ENCODE assay signal across 12 mouse cellular contexts in the genomic region with DNA sequence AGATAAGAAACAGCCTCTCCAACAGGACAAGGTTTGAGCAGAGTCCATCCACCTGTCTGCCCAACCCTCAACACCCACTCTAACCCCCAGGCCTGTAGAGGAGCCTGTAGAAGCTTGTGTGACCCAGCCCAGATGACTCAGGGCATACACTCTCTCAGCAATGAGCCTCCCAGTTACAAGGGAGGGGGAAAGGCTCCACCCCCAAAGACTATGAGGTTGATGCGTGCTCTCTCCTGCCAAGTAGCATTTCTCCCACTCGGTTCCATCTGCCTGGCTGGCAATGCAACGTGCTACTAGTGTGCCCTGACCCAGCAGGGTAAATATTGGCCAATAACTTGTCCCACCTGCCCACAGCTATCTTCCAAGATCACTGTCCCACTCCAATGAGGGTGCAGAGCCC. TPM values are rescaled to one million over a fixed set of nuclear protein-coding genes. Genes with fewer than 3 reads are reported as not detected.
A peak's percentile ranks its signal among the peaks of the same experiment; 100 is the strongest.
DNase-seq lines count a peak whose midpoint lies in the region; ATAC-seq and TF ChIP-seq lines count a peak whose summit lies in the region.
"Had no signal": no experiment of that assay in that cellular context is flagged by ENCODE, and none has a peak within 500 bp of the region (broad histone marks: within the 10 kb centered on the region; RNA-seq: fewer than 3 reads in every experiment).

No protein-coding gene starts in this region.

- DNase-seq in gastrocnemius, adult 2 months = no peak
- DNase-seq in gastrocnemius, adult 8-10 months (ENCODE audit: low spot score in 2 of 2) = no peak
- peak; percentile 63 for DNase-seq in midbrain, postnatal 0 days (ENCODE audit: low spot score)
- no peak for DNase-seq in midbrain, embryonic 14.5 days
- DNase-seq in cerebellum, postnatal 10 days = peak; percentile 93 to 95
- no peak for DNase-seq in gastrocnemius, postnatal 25 days
- no peak for DNase-seq in left cerebral cortex, adult 2 months (ENCODE audit: extremely low spot score in 1 of 2, low spot score in 2 of 2)
- DNase-seq: adrenal gland, postnatal 14 days; lung, embryonic 14.5 days had no signal

- H3K4me2 ChIP-seq in midbrain, postnatal 0 days (ENCODE audit: low read depth, low read length, poor library complexity, severe bottlenecking) = no peak overlapping the region
- no peak overlapping the region for H3K4me2 ChIP-seq in midbrain, embryonic 14.5 days (ENCODE audit: low read length)
- H3K4me2 ChIP-seq in stomach, embryonic 16.5 days (ENCODE audit: low read depth, low read length) = no peak overlapping the region
- H3K4me2 ChIP-seq: kidney, embryonic 15.5 days; lung, embryonic 14.5 days; midbrain, embryonic 13.5 days had no signal

- WGBS in midbrain, postnatal 0 days = 86% methylated on average over 3 of the region's 3 CpGs
- WGBS in midbrain, embryonic 14.5 days = 91% methylated on average over 3 of the region's 3 CpGs
- WGBS in stomach, embryonic 16.5 days = 51% methylated on average over 3 of the region's 3 CpGs

- H3K4me1 ChIP-seq in midbrain, postnatal 0 days (ENCODE audit: insufficient read depth, low read length) = no peaks in the 10 kb centered on the region
- no peaks in the 10 kb centered on the region for H3K4me1 ChIP-seq in midbrain, embryonic 14.5 days (ENCODE audit: control insufficient read depth, insufficient read depth, low read length)
- peaks cover 7% of the 10 kb centered on the region; the same call in 1 of the 2 replicates for H3K4me1 ChIP-seq in stomach, embryonic 16.5 days (ENCODE audit: control insufficient read depth, insufficient read depth, low read length)
- H3K4me1 ChIP-seq: midbrain, embryonic 13.5 days had no signal

- no peak overlapping the region for H3K9ac ChIP-seq in midbrain, postnatal 0 days (replicated peaks; ENCODE audit: low read length, poor library complexity, severe bottlenecking)
- no peak overlapping the region for H3K9ac ChIP-seq in midbrain, embryonic 14.5 days (replicated peaks; ENCODE audit: low read length)
- no peak overlapping the region for H3K9ac ChIP-seq in stomach, embryonic 16.5 days (ENCODE audit: low read length)
- H3K9ac ChIP-seq: kidney, embryonic 15.5 days; lung, embryonic 14.5 days; midbrain, embryonic 13.5 days had no signal

- no peak for ATAC-seq in midbrain, postnatal 0 days (ENCODE audit: low FRiP score)
- no peak for ATAC-seq in midbrain, embryonic 14.5 days (ENCODE audit: low FRiP score, low TSS enrichment)
- ATAC-seq in stomach, embryonic 16.5 days (ENCODE audit: insufficient read depth, low FRiP score) = peak; percentile 73
- ATAC-seq: midbrain, embryonic 13.5 days had no signal

- H3K36me3 ChIP-seq in midbrain, postnatal 0 days (ENCODE audit: insufficient read depth, low read length) = no peaks in the 10 kb centered on the region
- H3K36me3 ChIP-seq in midbrain, embryonic 14.5 days (ENCODE audit: control insufficient read depth, insufficient read depth, low read length) = no peaks in the 10 kb centered on the region
- no peaks in the 10 kb centered on the region for H3K36me3 ChIP-seq in stomach, embryonic 16.5 days (ENCODE audit: control insufficient read depth, insufficient read depth, low read length)
- H3K36me3 ChIP-seq: kidney, embryonic 15.5 days; midbrain, embryonic 13.5 days had no signal

- H3K9me3 ChIP-seq in midbrain, postnatal 0 days (ENCODE audit: low read length) = no peaks in the 10 kb centered on the region
- H3K9me3 ChIP-seq in midbrain, embryonic 14.5 days (ENCODE audit: control insufficient read depth, low read length) = no peaks in the 10 kb centered on the region
- no peaks in the 10 kb centered on the region for H3K9me3 ChIP-seq in stomach, embryonic 16.5 days (replicated peaks; ENCODE audit: control insufficient read depth, low read length)
- H3K9me3 ChIP-seq: kidney, embryonic 15.5 days; midbrain, embryonic 13.5 days had no signal

- TF ChIP-seq CTCF in gastrocnemius, adult 2 months (IDR thresholded peaks at IDR 0.05) = no peak
- TF ChIP-seq CTCF in midbrain, postnatal 0 days (IDR thresholded peaks at IDR 0.05) = no peak
- no peak for TF ChIP-seq CTCF in left cerebral cortex, adult 2 months (IDR thresholded peaks at IDR 0.05)

- H3K27me3 ChIP-seq in midbrain, postnatal 0 days (ENCODE audit: insufficient read depth, low read length) = no peaks in the 10 kb centered on the region
- H3K27me3 ChIP-seq in midbrain, embryonic 14.5 days (ENCODE audit: control insufficient read depth, insufficient read depth, low read length) = no peaks in the 10 kb centered on the region
- H3K27me3 ChIP-seq in stomach, embryonic 16.5 days (ENCODE audit: control insufficient read depth, insufficient read depth, low read length) = no peaks in the 10 kb centered on the region
- H3K27me3 ChIP-seq: kidney, embryonic 15.5 days; midbrain, embryonic 13.5 days had no signal

- no peak overlapping the region for H3K4me3 ChIP-seq in gastrocnemius, adult 2 months
- no peak overlapping the region for H3K4me3 ChIP-seq in midbrain, postnatal 0 days (ENCODE audit: low read depth, low read length)
- H3K4me3 ChIP-seq in midbrain, embryonic 14.5 days (replicated peaks; ENCODE audit: low read depth, low read length) = no peak overlapping the region
- H3K4me3 ChIP-seq in stomach, embryonic 16.5 days (replicated peaks; ENCODE audit: low read length) = no peak overlapping the region
- no peak overlapping the region for H3K4me3 ChIP-seq in left cerebral cortex, adult 2 months
- H3K4me3 ChIP-seq: kidney, embryonic 15.5 days; midbrain, embryonic 13.5 days had no signal

- intact Hi-C loops in gastrocnemius, adult 2 months (cut with DNase I) = no loop called here
- intact Hi-C loops in left cerebral cortex, adult 2 months (cut with DNase I) = no loop called here

- H3K27ac ChIP-seq in gastrocnemius, adult 2 months = peak overlapping the region; percentile 84
- no peak overlapping the region for H3K27ac ChIP-seq in midbrain, postnatal 0 days (ENCODE audit: low read depth, low read length)
- H3K27ac ChIP-seq in midbrain, embryonic 14.5 days (replicated peaks; ENCODE audit: low read depth, low read length) = no peak overlapping the region
- H3K27ac ChIP-seq in stomach, embryonic 16.5 days (ENCODE audit: low read length) = peak overlapping the region; percentile 17; the same call in 1 of the 2 replicates
- H3K27ac ChIP-seq in left cerebral cortex, adult 2 months = no peak overlapping the region
- H3K27ac ChIP-seq: kidney, embryonic 15.5 days; midbrain, embryonic 13.5 days had no signal

RNA-seq across cellular contexts. Expression of gene Il20rb, which starts 19.8 kb away (rescaled TPM):
- total RNA-seq in gastrocnemius, adult 2 months (2021) = 1 to 10 TPM; 1.3 to 1.9 TPM
- 1 to 10 TPM in 2 of 4 experiments, under 1 TPM in 2; 0.82 to 2.8 (median 1.4) TPM for total RNA-seq in gastrocnemius, adult 8-10 months (2022)
- total RNA-seq in midbrain, postnatal 0 days (2014; rRNA removed) = 1.7 and 2.5 TPM in 2 replicates
- 0.99 and 1.1 TPM in 2 replicates for polyA plus RNA-seq in midbrain, postnatal 0 days (2015; fragmentation: Nextera tagmentation; extraction: Ambion mirVana)
- 0.63 and 0.99 TPM in 2 replicates for polyA plus RNA-seq in midbrain, embryonic 14.5 days (2014; fragmentation: Nextera tagmentation; extraction: Ambion mirVana)
- 1.1 and 1.7 TPM in 2 replicates for polyA plus RNA-seq in stomach, embryonic 16.5 days (2015; fragmentation: Nextera tagmentation; extraction: Ambion mirVana)
- total RNA-seq in gastrocnemius, postnatal 25 days (2021) = 1 to 10 TPM; 1.3 to 1.7 TPM
- total RNA-seq in left cerebral cortex, adult 2 months (2021) = under 1 TPM; 0.23 to 0.38 TPM

Comparison
In these comparisons a context has a peak if more than half of its experiments do, and no peak if none do; other contexts are left out.
1. DNase-seq: peak in midbrain, postnatal 0 days (single experiment) and cerebellum, postnatal 10 days (2 of 2); none in gastrocnemius, adult 2 months (single experiment), gastrocnemius, adult 8-10 months (0 of 2), midbrain, embryonic 14.5 days (single experiment), gastrocnemius, postnatal 25 days (single experiment) and left cerebral cortex, adult 2 months (0 of 2).
2. H3K27ac ChIP-seq: peak in gastrocnemius, adult 2 months (single experiment) and stomach, embryonic 16.5 days (single experiment); none in midbrain, postnatal 0 days (single experiment), midbrain, embryonic 14.5 days (single experiment) and left cerebral cortex, adult 2 months (single experiment).